15 mouse cellular contexts compared by ENCODE assay signal in the genomic region with DNA sequence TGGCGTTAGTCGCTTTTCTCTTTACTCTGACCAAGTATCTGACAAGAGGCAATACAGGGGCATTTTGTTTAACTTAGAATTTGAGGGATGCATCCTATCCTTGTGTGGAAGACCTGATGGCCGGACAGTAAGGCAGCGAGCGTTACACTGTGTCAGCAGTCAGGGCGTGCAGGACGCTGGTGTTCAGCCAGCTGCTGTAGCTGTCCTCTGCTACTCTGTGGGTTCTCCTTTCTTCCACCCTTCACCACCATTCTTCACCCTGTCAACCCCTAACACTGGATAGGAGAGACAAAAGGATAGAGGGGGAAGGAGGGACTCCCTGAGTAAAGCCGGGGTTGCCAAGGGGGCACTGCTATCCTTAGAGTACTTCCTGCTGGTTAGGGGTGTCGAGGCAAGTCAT.
"Had no signal": no experiment of that assay in that cellular context is flagged by ENCODE, and none has a peak within 500 bp of the region (broad histone marks: within the 10 kb centered on the region; RNA-seq: fewer than 3 reads in every experiment).

No protein-coding gene starts in this region.

- H3K27ac ChIP-seq: limb, embryonic 15.5 days; liver, embryonic 12.5 days; midbrain, embryonic 10.5 days had no signal

- H3K4me1 ChIP-seq: limb, embryonic 15.5 days; liver, embryonic 12.5 days had no signal

- H3K9me3 ChIP-seq: limb, embryonic 15.5 days; liver, embryonic 12.5 days; midbrain, embryonic 10.5 days had no signal

- H3K4me2 ChIP-seq: limb, embryonic 15.5 days; liver, embryonic 12.5 days had no signal

- ATAC-seq: liver, embryonic 12.5 days had no signal

- H3K9ac ChIP-seq: limb, embryonic 15.5 days; liver, embryonic 12.5 days had no signal

- H3K4me3 ChIP-seq: limb, embryonic 15.5 days; liver, embryonic 12.5 days; midbrain, embryonic 10.5 days; myocyte had no signal

- H3K27me3 ChIP-seq: limb, embryonic 15.5 days; liver, embryonic 12.5 days had no signal

- H3K36me3 ChIP-seq: liver, embryonic 12.5 days; midbrain, embryonic 10.5 days had no signal

- DNase-seq: kidney, adult 18-20 months; kidney, postnatal 14 days; layer of hippocampus, adult 9-11 months; layer of hippocampus, postnatal 36 days; lung, postnatal 10 days; midbrain, embryonic 14.5 days; retina, postnatal 1 day; right cerebral cortex, postnatal 4 days; spleen, adult 18-20 months; thymus, adult 18-20 months; thymus, postnatal 14 days had no signal
